Mouse (Mus musculus) WW6 (cell line): ENCODE data around the gene Spic.
"Not testable (repeated sequence)": the region's sequence is repeated elsewhere in the genome, so short reads cannot be mapped to it uniquely, and the experiment has no call there.

ENCODE experiments used
- DNase-seq: peaks from one replicate; pipeline ENCODE4 v3.0.0-alpha.2; 2013; ENCODE audit warnings: low read depth, low spot score

Spic gene

GRCm38 (mm10) chr10:88684925-88685324, at the start of gene Spic:
Gene Spic (minus strand): TSS chr10:88685015.
- DNase-seq: peak; percentile 70

DNA sequence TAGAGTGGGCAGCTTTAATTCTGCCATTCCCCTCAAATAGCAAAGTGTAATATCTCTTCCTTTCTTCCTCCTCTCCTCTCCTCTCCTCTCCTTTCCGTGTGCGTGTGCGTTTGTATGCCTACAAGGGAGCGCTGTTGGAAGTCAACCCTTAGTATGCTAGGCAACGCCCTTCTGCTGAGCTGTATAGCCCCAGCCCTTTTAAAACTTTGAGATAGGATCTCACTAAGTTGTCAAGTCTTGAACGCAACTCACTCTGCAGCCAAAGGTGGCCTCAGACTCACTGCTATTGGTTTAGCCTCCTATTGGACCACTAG, 47.5 kb upstream of the Spic start:
- DNase-seq: no peak

DNA sequence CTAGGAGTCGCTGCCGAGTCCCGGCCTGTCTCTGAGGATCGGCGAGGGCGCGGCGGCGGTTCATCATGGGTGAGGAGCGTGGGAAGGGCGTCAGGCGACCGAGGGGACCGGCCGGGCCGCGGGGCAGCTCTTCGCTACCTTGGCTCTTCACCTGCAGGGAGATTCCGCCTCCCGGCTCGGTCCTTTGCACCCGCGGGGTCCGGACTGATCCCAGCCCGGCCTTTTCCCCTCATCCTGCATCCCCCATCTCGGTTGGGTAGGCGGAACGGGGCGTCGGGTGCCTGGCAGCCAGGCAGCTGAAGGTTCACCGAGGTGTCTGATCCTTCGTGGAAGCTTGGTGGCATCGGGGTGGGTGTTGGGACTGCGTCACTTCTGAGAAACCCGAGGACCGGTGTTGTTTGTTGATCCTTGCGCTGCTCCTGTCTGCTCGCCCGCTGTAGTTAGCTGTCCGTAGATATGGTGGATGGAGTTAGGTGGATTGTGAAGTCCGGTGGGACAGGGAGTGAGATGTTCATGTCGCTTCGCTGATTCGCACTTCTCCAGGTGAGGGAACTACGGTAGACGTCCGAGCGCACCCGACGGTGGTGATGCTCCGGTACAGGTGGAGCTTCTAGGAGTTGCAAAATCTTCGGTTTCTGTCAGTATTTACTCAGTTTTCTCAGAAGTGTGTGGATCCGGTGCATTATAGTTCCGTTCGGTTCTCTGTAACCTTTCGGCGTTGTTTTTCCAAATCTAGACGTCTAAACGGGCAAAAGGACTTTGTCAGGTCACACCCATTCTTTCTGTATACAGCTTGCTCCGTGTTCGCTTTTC, 46.9 kb upstream of the Spic start:
- no peak for DNase-seq

GRCm38 (mm10) chr10:88730571-88731495, 46.0 kb upstream of the Spic start, which contains the start of gene Arl1:
Gene Arl1 (plus strand): TSS chr10:88730858.
- DNase-seq: peak; percentile 56

- DNase-seq: no peak
These were observed 43.4 kb upstream of the Spic start for GRCm38 (mm10) chr10:88728166-88728565.

DNA sequence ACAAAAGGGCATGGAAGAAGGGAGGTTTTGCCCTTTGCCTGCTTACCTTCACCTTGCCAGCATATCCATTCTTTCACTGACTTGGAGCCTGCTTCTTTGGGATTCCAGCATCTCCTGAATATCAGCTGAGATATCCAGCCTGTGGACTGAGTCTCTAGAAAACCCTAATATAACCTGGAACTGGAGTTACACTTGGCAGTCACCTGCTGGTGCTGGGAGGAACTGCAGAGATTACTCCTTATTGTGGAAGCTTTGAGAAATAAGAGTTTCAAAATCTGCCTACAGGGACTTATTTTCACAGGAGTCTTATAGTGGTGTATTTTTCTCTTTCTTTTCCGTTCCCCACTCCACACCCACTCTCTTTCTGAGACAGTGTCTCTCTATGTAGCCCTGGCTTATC, 42.3 kb upstream of the Spic start:
- no peak for DNase-seq

DNA sequence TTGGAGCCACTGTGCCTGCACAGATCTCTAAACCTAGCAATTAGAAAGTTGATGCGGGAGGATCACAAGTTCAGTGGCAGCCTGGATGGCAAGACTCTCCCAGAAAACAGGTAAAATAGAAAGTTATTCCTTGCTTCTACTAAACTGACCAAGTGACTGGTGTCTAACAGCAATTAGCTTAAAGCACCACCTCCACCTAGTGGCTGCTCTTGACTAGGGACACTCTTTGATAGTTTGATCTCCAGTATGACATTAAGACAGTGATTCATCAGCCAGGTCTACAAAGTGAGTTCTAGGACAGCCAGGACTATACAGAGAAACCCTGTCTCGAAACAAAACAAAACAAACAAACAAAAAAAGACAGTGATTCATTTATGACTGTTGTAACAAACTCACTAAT, 40.5 kb upstream of the Spic start:
- DNase-seq: no peak

DNA sequence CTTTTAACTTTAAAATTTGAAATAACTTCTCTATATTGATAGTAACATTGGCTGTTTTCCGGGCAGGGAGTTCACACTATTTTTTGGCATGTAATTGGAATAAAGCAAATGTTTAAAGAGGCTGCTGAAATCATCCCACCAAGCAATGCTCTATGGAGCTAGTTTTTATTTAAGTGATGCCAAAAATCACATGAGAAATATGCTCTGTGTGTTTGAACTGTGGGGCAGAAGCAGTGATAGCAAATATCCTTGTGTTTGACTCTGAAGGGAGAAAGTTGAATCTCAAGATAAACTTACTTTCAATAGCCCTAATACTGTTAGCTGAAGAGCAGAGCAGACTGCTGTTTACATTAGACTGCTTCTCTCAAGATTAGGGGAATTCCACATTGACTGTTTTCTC, 34.8 kb upstream of the Spic start:
- DNase-seq: no peak

- DNase-seq: no peak
These were observed 32.9 kb upstream of the Spic start for GRCm38 (mm10) chr10:88717756-88718025.

DNA sequence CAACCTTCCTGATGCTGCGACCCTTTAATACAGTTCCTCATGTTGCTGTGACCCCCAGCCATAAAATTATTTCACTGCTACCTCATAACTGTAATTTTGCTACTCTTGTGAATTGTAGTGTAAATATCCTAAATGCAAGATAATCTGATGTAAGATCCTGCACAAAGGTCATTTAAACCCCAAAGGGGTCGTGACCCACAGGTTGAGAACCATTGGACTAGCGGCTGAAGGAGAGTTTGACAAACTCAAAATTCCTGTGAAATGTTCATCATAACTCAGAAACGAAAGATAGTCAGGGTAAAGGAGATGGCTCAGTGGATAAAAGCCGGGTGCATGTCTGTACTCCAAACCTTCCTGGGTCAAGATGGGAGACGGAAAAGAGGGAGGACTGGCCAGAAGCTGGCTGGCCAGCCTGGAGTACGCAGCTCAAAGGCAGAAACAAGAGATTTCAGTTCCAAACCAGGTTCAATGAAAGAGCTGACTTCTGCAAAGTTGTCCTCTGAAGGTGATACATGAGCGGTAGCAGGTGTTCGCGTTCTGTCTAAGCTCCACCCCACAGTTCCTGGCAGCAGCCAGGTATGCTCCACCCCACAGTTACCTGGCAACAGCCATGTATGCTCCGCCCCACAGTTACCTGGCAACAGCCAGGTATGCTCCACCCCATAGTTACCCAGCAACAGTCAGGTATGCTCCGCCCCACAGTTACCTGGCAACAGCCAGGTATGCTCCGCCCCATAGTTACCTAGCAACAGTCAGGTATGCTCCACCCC, 32.4 kb upstream of the Spic start:
- DNase-seq: peak; percentile 77

DNA sequence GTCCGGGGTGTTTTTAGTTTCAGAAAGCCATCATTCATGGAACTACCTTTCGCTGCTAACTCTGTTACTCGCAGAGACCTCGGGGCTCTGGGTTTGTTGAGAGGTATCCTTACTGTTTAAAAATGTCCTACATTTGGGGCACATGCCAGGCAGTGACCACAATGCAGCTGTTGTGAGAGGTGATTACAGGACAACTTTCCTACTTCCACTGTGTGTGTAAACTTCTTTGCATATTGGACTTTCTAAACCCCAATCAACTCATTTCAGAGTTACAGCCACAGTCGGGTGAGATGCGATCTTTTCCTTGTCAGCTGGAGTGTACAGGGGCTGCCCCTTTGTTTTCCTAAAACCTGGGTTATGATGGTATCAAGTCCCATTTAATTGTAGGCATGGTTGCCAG, 30.8 kb upstream of the Spic start:
- DNase-seq: no peak

GRCm38 (mm10) chr10:88714744-88715143, 29.9 kb upstream of the Spic start:
- DNase-seq: no peak

DNA sequence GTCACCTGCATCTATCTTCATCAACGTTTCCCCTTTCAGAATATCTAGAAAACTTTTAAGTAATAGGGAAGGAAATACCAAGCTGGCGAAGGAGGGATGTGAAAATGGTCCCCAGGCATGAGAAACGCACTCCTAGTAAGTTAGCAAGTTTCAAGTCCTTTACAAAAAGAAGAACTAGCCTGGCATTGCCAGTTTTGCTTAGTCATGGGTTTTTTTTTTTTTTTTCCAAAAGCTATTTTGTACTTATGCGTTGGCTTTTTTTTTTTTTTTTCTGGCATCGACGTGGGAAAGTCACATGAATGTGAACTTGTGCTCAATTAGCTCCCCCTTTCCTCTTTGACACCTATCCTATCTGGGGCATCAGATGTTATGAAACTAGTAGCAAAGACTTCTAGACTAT, 27.5 kb upstream of the Spic start:
- no peak for DNase-seq

- peak; percentile 55 for DNase-seq
These were observed 24.1 kb upstream of the Spic start for GRCm38 (mm10) chr10:88708671-88709523.

DNA sequence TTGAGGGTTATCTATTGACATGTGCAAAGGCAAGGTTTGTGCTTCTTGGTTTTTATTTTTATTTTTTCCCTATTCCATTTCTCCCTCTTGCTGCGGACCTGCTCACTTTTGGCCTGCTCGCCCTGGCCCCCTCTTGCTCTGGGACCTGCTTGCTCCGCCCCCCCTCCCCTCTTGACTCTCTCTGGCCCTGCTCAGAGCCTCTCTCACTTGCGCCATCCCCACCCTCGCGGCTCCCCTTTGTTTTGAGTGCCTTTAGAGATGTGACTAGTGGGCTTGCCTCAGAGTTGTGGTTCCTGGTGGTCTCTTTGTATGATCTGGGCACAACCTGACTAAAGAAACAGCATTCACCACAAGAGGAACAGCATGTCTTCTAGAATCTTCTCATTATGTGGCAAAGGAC, 16.1 kb upstream of the Spic start:
- no peak for DNase-seq

DNA sequence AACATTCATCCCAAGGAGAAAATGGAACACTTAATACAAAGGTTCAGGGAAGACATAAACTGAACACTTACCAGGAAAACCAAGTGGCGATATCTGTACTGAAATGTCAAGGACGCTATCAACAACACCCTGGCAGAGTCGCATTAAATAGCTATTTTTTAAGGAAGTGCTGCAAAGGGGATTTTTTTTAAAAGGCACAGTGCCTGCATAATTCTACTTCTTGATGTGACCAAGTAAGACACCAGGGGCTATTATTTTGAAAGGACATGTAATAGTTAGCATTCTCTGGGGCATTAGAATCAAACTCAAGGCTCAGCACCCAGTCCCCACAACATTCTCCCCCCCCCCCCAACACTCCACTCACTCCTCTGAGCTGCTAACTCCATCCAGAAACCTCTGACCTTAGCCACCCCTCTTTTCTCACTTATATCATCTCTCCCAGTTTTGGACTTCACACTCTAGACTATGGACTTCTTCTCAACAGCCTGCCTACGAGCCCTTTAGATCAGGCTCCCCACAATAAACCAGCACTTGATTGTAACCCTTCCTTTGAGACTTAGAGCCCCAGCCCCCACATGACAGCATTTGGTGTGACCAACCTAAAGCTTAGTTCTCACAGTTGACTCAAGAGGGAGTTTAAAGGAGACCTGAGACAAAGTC, 1.8 kb downstream of the Spic start:
- DNase-seq: no peak

DNA sequence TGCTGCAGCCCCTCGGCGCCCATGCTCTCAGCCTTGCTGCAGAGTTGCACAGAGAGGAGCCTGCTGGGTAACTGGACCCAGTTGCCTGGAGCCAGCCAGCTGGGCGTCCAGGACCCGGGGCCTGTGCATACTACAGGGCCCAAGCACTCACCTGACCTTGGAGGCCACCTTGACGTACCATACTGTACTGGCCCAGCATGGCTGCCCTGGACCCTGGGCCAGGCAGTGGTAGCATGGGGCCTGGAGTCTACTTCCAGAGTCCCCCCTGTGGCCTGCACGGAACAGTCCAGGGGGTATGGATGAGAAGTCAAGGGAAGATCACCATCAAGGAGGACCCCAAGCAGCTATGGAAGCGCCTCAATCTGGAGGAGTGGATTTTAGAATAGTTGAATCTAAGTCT, 12.0 kb downstream of the Spic start:
- DNase-seq: no peak

- no peak for DNase-seq
These were observed 12.7 kb downstream of the Spic start for GRCm38 (mm10) chr10:88672123-88672522.

- DNase-seq: no peak
These were observed 15.1 kb downstream of the Spic start for GRCm38 (mm10) chr10:88669719-88670118.

GRCm38 (mm10) chr10:88663856-88664255, 21.0 kb downstream of the Spic start:
- DNase-seq: not testable (repeated sequence)

GRCm38 (mm10) chr10:88658918-88659317, 25.9 kb downstream of the Spic start:
- DNase-seq: no peak
